Mouse (Mus musculus) thymus, postnatal 14 days (tissue): Measurements from ENCODE around the gene Liph.
"Not testable (repeated sequence)": the region's sequence is repeated elsewhere in the genome, so short reads cannot be mapped to it uniquely, and the experiment has no call there.

Source experiments
- DNase-seq: peaks from one replicate; pipeline ENCODE4 v3.0.0; 2021

Gene Liph

GRCm38 (mm10) chr16:21970536-21970935 lies 24.9 kb downstream of the Liph start:
- DNase-seq, result no peak

DNA sequence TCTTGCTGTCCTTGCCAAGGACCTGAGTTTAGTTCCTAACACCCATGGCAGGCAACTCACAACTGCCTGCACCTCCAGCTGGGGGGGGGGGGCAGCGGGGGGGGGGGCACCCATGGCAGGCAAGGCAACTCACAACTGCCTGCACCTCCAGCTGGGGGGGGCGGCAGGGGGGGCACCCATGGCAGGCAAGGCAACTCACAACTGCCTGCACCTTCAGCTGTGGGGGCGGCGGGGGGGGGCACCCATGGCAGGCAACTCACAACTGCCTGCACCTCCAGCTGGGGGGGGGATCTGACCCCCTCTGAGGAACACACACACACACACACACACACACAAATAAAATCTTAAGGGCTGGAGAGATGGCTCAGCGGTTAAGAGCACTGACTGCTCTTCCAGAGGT lies 25.6 kb downstream of the Liph start:
- DNase-seq, result no peak

DNA sequence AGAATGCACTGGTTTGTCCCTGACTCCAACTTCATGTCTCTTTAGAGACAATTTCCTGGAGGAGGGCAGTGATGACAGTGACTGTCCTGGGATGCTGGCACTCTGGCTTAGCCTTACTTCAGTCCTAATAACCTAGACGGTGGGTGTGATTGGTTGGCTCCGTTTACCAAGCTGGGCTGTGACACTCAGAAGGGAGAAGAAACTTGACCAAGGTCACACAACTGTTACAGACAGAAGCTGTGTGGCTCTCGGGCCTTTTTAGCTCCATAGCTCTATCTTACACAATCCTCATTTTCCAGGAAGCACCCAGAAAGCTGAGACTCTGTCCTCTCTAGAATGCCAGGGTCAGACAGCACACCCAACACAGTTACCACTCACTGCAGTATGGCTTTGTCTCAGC lies 29.9 kb downstream of the Liph start:
- DNase-seq, result no peak

GRCm38 (mm10) chr16:21955591-21955990 lies 39.9 kb downstream of the Liph start:
- no peak for DNase-seq

GRCm38 (mm10) chr16:21946761-21947715 lies 48.4 kb downstream of the Liph start, which contains the start of gene Tmem41a:
TSS of gene Tmem41a (minus strand) at chr16:21947552.
- peak; percentile 94 for DNase-seq

DNA sequence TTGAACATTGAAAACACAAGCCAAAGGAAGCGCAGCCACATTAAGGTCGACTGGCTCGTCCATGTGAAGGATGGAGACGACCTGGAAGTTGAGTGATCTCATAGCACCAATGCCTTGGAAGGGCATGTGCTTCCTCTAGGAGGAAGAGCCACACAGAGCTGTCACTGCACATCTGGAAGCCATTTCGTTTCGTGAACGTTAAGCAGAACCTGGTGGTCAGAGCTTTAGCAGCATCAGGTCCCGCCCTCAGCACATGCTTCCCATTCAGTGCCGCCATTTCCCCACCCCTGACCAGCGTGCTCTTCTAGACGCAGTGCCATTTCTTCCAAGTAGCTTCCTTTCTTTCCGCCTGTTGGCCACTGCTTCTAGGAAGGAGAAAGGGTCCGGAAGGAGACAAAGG lies 67.0 kb downstream of the Liph start:
- DNase-seq, result no peak

DNA sequence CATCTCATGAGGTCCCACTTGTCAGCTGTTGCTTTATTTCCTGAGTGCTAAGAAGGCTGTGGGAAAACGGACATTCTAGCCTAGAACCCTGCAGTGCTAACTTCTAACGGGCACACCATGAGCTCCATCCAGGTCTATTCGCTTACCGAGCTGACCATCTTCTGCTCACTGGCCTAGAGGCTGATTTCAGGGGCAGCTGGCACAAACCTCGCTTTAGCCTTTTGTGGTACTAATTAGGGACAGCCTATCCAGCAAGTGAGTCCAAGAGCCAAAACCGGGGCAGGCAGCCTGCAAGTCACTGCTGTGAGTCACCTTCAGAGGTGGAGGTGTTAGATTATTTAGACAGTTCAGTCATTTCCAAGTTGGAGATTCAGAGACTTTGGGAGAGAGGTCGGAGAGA lies 78.8 kb downstream of the Liph start:
- no peak for DNase-seq

- no peak for DNase-seq
Measured at GRCm38 (mm10) chr16:21913347-21913746, 82.1 kb downstream of the Liph start.

- not testable (repeated sequence) for DNase-seq
Measured at GRCm38 (mm10) chr16:21908906-21909305, 86.6 kb downstream of the Liph start.

- no peak for DNase-seq
Measured at GRCm38 (mm10) chr16:21906902-21907301, 88.6 kb downstream of the Liph start.

GRCm38 (mm10) chr16:21905996-21906395 lies 89.5 kb downstream of the Liph start:
- no peak for DNase-seq

GRCm38 (mm10) chr16:21904636-21905035 lies 90.8 kb downstream of the Liph start:
- DNase-seq, result no peak
